Mouse (Mus musculus): ENCODE measurements at regions not wholly inside any gene's neighbourhood (a gene's known extent, or its start where the extent isn't known, plus 50 kb on each side); places are given as distances from the start of the nearest gene placed in this dataset.
"Not testable (repeated sequence)": the region's sequence is repeated elsewhere in the genome, so short reads cannot be mapped to it uniquely, and the experiment has no call there.

- DNase-seq (ENCODE audit: inconsistent age in 2 of 2, low spot score in 1 of 2) = no peak
These were observed 200.3 kb downstream of the Rchy1 start for GRCm38 (mm10) chr5:91762589-91762988.

- no peak for DNase-seq (ENCODE audit: inconsistent age in 2 of 2, low spot score in 1 of 2)
These were observed 206.9 kb downstream of the Rchy1 start for GRCm38 (mm10) chr5:91755958-91756357.

GRCm38 (mm10) chr5:91752846-91753245, 210.0 kb downstream of the Rchy1 start:
- not testable (repeated sequence) for DNase-seq (ENCODE audit: inconsistent age in 2 of 2, low spot score in 1 of 2)

GRCm38 (mm10) chr5:91751168-91751567, 211.7 kb downstream of the Rchy1 start:
- no peak for DNase-seq (ENCODE audit: inconsistent age in 2 of 2, low spot score in 1 of 2)

GRCm38 (mm10) chr5:91746077-91746476, 216.8 kb downstream of the Rchy1 start:
- no peak for DNase-seq (ENCODE audit: inconsistent age in 2 of 2, low spot score in 1 of 2)

- no peak for DNase-seq (ENCODE audit: inconsistent age in 2 of 2, low spot score in 1 of 2)
These were observed 218.5 kb downstream of the Rchy1 start for GRCm38 (mm10) chr5:91744389-91744788.

- DNase-seq (ENCODE audit: inconsistent age in 2 of 2, low spot score in 1 of 2) = peak in 1 of 2 experiments; percentile 25
These were observed 222.7 kb downstream of the Rchy1 start for GRCm38 (mm10) chr5:91740159-91740537.

- no peak for DNase-seq (ENCODE audit: inconsistent age in 2 of 2, low spot score in 1 of 2)
These were observed 222.2 kb downstream of the Parm1 start for GRCm38 (mm10) chr5:91739433-91740158.

- DNase-seq (ENCODE audit: inconsistent age in 2 of 2, low spot score in 1 of 2) = no peak
These were observed 214.6 kb downstream of the Parm1 start for GRCm38 (mm10) chr5:91732002-91732401.

GRCm38 (mm10) chr5:91731155-91731554, 213.7 kb downstream of the Parm1 start:
- DNase-seq (ENCODE audit: inconsistent age in 2 of 2, low spot score in 1 of 2) = no peak

GRCm38 (mm10) chr5:91729868-91730267, 212.5 kb downstream of the Parm1 start:
- no peak for DNase-seq (ENCODE audit: inconsistent age in 2 of 2, low spot score in 1 of 2)

GRCm38 (mm10) chr5:91729415-91729814, 212.0 kb downstream of the Parm1 start:
- DNase-seq (ENCODE audit: inconsistent age in 2 of 2, low spot score in 1 of 2) = no peak

GRCm38 (mm10) chr5:91727448-91727847, 210.0 kb downstream of the Parm1 start:
- DNase-seq (ENCODE audit: inconsistent age in 2 of 2, low spot score in 1 of 2) = no peak

GRCm38 (mm10) chr5:91726118-91726500, 208.7 kb downstream of the Parm1 start:
- DNase-seq (ENCODE audit: inconsistent age in 2 of 2, low spot score in 1 of 2) = no peak

- no peak for DNase-seq (ENCODE audit: inconsistent age in 2 of 2, low spot score in 1 of 2)
These were observed 208.1 kb downstream of the Parm1 start for GRCm38 (mm10) chr5:91725380-91726117.

- no peak for DNase-seq (ENCODE audit: inconsistent age in 2 of 2, low spot score in 1 of 2)
These were observed 207.5 kb downstream of the Parm1 start for GRCm38 (mm10) chr5:91724881-91725280.

- DNase-seq (ENCODE audit: inconsistent age in 2 of 2, low spot score in 1 of 2) = no peak
These were observed 206.0 kb downstream of the Parm1 start for GRCm38 (mm10) chr5:91723416-91723815.

- DNase-seq (ENCODE audit: inconsistent age in 2 of 2, low spot score in 1 of 2) = no peak
These were observed 205.6 kb downstream of the Parm1 start for GRCm38 (mm10) chr5:91722982-91723381.

GRCm38 (mm10) chr5:91722403-91722802, 205.0 kb downstream of the Parm1 start:
- DNase-seq (ENCODE audit: inconsistent age in 2 of 2, low spot score in 1 of 2) = no peak

GRCm38 (mm10) chr5:91721231-91722096, 204.0 kb downstream of the Parm1 start:
- DNase-seq (ENCODE audit: inconsistent age in 2 of 2, low spot score in 1 of 2) = no peak

GRCm38 (mm10) chr5:91713020-91713419, 195.6 kb downstream of the Parm1 start:
- DNase-seq (ENCODE audit: inconsistent age in 2 of 2, low spot score in 1 of 2) = no peak
